Mouse (Mus musculus) liver, adult 2 months (tissue): ENCODE results near the gene Cyb5r2. TPM values are rescaled to one million over a fixed set of nuclear protein-coding genes. Genes with fewer than 3 reads are reported as not detected.

Experiments
- DNase-seq: peaks from one replicate; pipeline ENCODE4 v3.0.0-alpha.2; 2011; ENCODE audit warnings: low read depth, low spot score; ENCODE audit errors: extremely low read depth
- H3K27ac ChIP-seq: fragments of 200-500 bp; replicated peaks from 2 replicates; pipeline ENCODE4 v1.5.1; 2012; ENCODE audit warnings: low read depth, mild to moderate bottlenecking, control low read depth, inconsistent platforms, low read length; ENCODE audit not compliant: insufficient read depth
- H3K27me3 ChIP-seq: fragments of 200-500 bp; 2 replicates; pipeline ENCODE4 v1.6.1; 2012; ENCODE audit warnings: mild to moderate bottlenecking, moderate library complexity, low read length, inconsistent platforms; ENCODE audit not compliant: control insufficient read depth, insufficient read depth
- H3K36me3 ChIP-seq: fragments of 200-500 bp; 2 replicates; pipeline ENCODE4 v1.6.1; 2012; ENCODE audit warnings: low read length, inconsistent platforms; ENCODE audit not compliant: control insufficient read depth, insufficient read depth
- H3K4me1 ChIP-seq: fragments of 200-500 bp; 2 replicates; pipeline ENCODE4 v1.6.1; 2011; ENCODE audit warnings: low read length; ENCODE audit not compliant: control insufficient read depth, insufficient read depth
- H3K4me3 ChIP-seq: fragments of 200-500 bp; 2 replicates; pipeline ENCODE4 v1.5.1; 2011; ENCODE audit warnings: low read depth, mild to moderate bottlenecking, control low read depth, low read length, moderate library complexity; ENCODE audit not compliant: insufficient read depth
- H3K79me2 ChIP-seq: fragments of 200-500 bp; 2 replicates; pipeline ENCODE4 v1.6.1; 2012; ENCODE audit warnings: inconsistent platforms, mild to moderate bottlenecking, low read length, moderate library complexity; ENCODE audit not compliant: control insufficient read depth, insufficient read depth
- H3K9ac ChIP-seq: fragments of 200-500 bp; 2 replicates; pipeline ENCODE4 v1.6.1; 2012; ENCODE audit warnings: low read depth, mild to moderate bottlenecking, control low read depth, inconsistent platforms, low read length
- CTCF ChIP-seq: fragments of 200-500 bp; IDR thresholded peaks from 2 replicates; pipeline ENCODE4 v1.5.1; 2011; ENCODE audit warnings: low read depth, low read length, control low read depth
- POLR2A ChIP-seq: fragments of 200-500 bp; IDR thresholded peaks from 2 replicates; pipeline ENCODE4 v1.6.1; 2011; ENCODE audit warnings: low read length, control low read depth; ENCODE audit not compliant: insufficient read depth; ENCODE audit errors: extremely low read depth
- WGBS: fragments of 180-500 bp; shearing (Covaris S2); methylation state at CpG from one replicate; pipeline ENCODE4 v1.1.7; 2018; 5-methylcytosine and 5-hydroxymethylcytosine counted together
- polyA plus RNA-seq: library from polyadenylated mRNA; depleted of rRNA; stranded (reverse); fragments of >200 nt; gene quantifications from 2 replicates; pipeline ENCODE4 v1.2.3, GENCODE M21; 2012
- total RNA-seq: library from RNA; depleted of rRNA; stranded (reverse); fragments of >200 nt; gene quantifications from 2 replicates; pipeline ENCODE4 v1.2.3, GENCODE M21; 2014

Cyb5r2 gene
- total and polyA plus RNA-seq, 2 experiments = 0.07 TPM; not detected in 1

DNA sequence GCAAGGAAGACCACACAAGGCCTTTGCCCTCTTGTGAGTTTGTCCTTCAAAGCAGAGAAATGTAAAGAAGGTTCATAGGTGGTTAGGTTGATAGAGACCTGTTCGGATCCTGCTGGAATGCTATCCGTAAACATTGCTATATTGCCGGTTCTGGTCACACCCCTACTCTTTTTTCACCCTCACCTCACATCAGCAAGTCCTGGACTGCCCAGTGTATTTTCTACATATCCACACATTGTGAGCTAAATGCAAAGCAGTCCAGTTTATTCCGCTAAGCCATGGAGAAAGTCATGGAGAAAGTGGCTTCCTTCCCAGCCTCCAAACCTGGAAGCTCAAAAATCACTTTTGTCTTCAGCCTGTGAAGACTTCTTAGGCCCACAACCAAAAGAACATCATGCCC lies 8.1 kb downstream of the Cyb5r2 start:
- Histone ChIP-seq H3K27me3 (no peaks in the 10 kb centered on the region), H3K9ac (no peak overlapping the region), H3K4me1 (no peaks in the 10 kb centered on the region), H3K4me3 (no peak overlapping the region), H3K27ac (no peak overlapping the region), H3K79me2 (no peaks in the 10 kb centered on the region), H3K36me3 (peaks cover 12% of the 10 kb centered on the region)
- TF ChIP-seq POLR2A = no peak
- no peak for TF ChIP-seq CTCF
- no peak for DNase-seq
- WGBS = 90% methylated on average over 4 of the region's 4 CpGs

DNA sequence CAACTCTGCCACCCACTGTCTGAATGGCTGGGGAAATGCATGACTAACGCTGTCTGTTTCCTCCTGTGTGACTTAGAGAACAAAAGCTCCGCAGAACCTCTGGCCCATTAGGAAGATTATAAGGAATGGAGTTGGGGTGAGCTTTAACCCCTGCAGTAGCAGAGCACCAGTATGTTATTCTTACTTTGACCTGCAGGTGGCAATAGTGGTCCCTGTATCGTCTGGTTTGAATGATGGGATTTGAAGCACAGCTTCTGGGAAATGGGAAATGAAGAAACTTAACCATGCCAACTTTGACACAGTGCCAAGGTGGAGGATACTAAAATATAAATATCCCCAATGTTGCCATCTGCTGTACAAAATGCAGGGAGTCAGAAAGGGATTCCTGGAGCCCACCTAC lies 8.6 kb downstream of the Cyb5r2 start:
- WGBS = 32% methylated on average over 3 of the region's 3 CpGs
- Histone ChIP-seq H3K9ac (no peak overlapping the region), H3K27me3 (no peaks in the 10 kb centered on the region), H3K36me3 (peaks cover 16% of the 10 kb centered on the region), H3K79me2 (no peaks in the 10 kb centered on the region), H3K4me3 (no peak overlapping the region), H3K27ac (no peak overlapping the region), H3K4me1 (no peaks in the 10 kb centered on the region)
- TF ChIP-seq POLR2A (no peak), CTCF (no peak)
- DNase-seq = peak; percentile 27

DNA sequence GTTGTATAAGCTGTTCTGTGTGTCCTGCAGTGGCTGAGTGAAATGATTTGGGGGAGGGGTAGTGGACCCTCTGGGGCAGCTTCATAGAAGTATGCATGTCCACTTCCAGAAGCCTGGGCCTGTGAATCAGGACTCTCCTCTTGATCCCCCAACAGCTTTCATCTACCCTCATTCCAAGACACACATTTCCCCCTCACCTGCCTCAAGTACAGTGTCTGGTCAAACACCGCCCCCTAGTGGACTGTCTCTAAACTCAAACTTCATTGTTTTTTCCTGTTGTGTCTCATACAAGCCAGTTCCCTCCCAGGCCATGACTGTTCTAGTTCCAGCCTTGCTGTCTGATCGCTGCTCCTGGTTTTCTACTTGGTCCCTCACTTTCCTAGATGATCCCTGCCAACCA lies 9.9 kb downstream of the Cyb5r2 start:
- no peak overlapping the region for H3K27ac ChIP-seq
- WGBS = 39% methylated on average over 2 of the region's 2 CpGs
- peak; percentile 28 for DNase-seq
- no peaks in the 10 kb centered on the region for H3K79me2 ChIP-seq
- no peak overlapping the region for H3K9ac ChIP-seq
- H3K27me3 ChIP-seq = no peaks in the 10 kb centered on the region
- no peak for TF ChIP-seq POLR2A
- peak; percentile 56 for TF ChIP-seq CTCF
- no peak overlapping the region for H3K4me3 ChIP-seq
- peaks cover 27% of the 10 kb centered on the region for H3K36me3 ChIP-seq
- no peaks in the 10 kb centered on the region for H3K4me1 ChIP-seq

DNA sequence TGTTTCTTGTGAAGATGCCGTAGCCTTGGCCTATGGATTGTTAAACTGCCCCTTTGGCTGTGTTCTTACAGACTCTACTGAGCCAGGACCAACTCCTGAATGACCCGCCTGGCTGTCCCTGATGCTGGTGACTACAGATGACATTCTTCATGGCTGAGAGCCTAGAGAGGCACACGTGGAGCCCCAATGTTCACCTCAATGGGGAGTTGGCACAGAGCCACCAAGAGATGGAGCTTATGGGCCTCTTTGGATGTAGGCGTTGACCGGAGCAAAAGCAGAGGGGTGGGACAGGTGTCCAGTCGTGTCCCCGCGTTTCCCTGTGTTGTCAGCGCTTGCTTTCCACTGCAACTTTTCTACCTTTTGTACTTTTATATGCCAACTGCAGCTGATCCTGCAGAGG lies 10.4 kb downstream of the Cyb5r2 start:
- peaks cover 29% of the 10 kb centered on the region for H3K36me3 ChIP-seq
- no peak overlapping the region for H3K27ac ChIP-seq
- no peak overlapping the region for H3K4me3 ChIP-seq
- no peaks in the 10 kb centered on the region for H3K4me1 ChIP-seq
- no peak for DNase-seq
- 88% methylated on average over 9 of the region's 9 CpGs for WGBS
- no peaks in the 10 kb centered on the region for H3K27me3 ChIP-seq
- no peak overlapping the region for H3K9ac ChIP-seq
- no peaks in the 10 kb centered on the region for H3K79me2 ChIP-seq
- TF ChIP-seq POLR2A (no peak), CTCF (no peak)

DNA sequence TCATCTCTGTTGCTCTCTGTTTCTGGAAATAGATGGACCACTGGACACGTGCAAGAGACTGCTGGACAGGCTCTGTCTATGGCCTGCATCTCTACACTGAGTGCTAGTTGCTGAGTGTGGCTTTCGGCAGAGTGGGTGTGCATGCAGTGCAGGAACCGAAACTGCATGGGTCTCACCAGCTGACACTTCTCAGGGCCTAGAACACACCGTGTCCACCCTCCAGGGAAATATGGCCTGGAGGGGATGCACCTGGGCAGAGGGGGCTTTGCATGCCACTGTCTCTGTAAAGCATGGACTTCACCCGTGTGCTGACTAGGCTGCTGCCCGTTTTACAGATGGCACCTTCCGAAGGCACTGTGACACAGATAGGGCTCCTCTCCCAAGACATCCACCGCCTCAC lies 11.8 kb downstream of the Cyb5r2 start:
- Histone ChIP-seq H3K27ac (no peak overlapping the region), H3K9ac (no peak overlapping the region), H3K4me3 (no peak overlapping the region), H3K36me3 (peaks cover 30% of the 10 kb centered on the region), H3K4me1 (no peaks in the 10 kb centered on the region), H3K79me2 (no peaks in the 10 kb centered on the region), H3K27me3 (no peaks in the 10 kb centered on the region)
- DNase-seq = no peak
- 88% methylated on average over 8 of the region's 8 CpGs for WGBS
- TF ChIP-seq POLR2A (no peak), CTCF (no peak)

DNA sequence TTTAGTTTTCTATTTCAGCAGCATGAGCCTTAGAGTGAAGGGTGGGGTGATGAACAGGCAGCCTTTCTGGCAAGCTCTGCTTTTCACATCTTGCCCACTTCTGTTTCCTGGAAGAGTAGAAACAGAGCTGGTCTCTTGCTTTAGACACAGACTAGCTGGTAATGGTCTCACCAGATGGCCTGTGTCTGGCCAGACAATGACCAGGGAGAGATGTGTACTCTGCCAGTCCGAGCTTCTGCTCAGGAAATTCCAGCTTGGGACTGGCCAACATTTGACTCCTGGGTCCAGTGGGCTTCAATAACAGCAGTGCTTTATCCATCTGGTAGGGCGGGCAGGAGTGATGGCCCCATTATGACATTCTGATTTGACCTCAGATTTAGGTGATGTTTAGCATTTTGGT lies 12.7 kb downstream of the Cyb5r2 start:
- TF ChIP-seq CTCF = no peak
- no peak for TF ChIP-seq POLR2A
- DNase-seq = no peak
- H3K4me1 ChIP-seq = no peaks in the 10 kb centered on the region
- no peak overlapping the region for H3K27ac ChIP-seq
- no peaks in the 10 kb centered on the region for H3K79me2 ChIP-seq
- H3K36me3 ChIP-seq = peaks cover 39% of the 10 kb centered on the region
- no peaks in the 10 kb centered on the region for H3K27me3 ChIP-seq
- 85% methylated on average over 2 of the region's 2 CpGs for WGBS
- H3K4me3 ChIP-seq = no peak overlapping the region
- H3K9ac ChIP-seq = no peak overlapping the region
